Mouse (Mus musculus) pancreas, adult 10 weeks (tissue): ENCODE results near the gene Pde6b. TPM values are rescaled to one million over a fixed set of nuclear protein-coding genes. Genes with fewer than 3 reads are reported as not detected.

Source experiments
- polyA plus RNA-seq: library from polyadenylated mRNA; stranded (reverse); fragments of 350-450 nt; fragmentation: Illumina TruSeq; extraction: RNeasy Lipid Tissue Mini Kit (QIAGEN cat#74804); gene quantifications from one replicate; pipeline ENCODE4 v1.2.3, GENCODE M21; 2015; ENCODE audit warnings: low read depth, low replicate concordance; ENCODE audit not compliant: insufficient read depth

Gene Pde6b
- not detected for polyA plus RNA-seq

GRCm38 (mm10) chr5:108388201-108388600 lies at the start of gene Pde6b:
Gene Pde6b (plus strand): TSS chr5:108388391.

GRCm38 (mm10) chr5:108367871-108368332 lies 20.3 kb upstream of the Pde6b start, which contains the start of gene Gm42517:
Gene Gm42517 (minus strand): TSS chr5:108367922.

GRCm38 (mm10) chr5:108433804-108434587 lies 45.8 kb downstream of the Pde6b start, which contains the start of gene Atp5k:
Gene Atp5k (minus strand): TSS chr5:108434448.

GRCm38 (mm10) chr5:108448785-108449668 lies 60.8 kb downstream of the Pde6b start, which contains the start of gene Mfsd7a:
Gene Mfsd7a (minus strand): TSS chr5:108448891.

GRCm38 (mm10) chr5:108461082-108462065 lies 73.2 kb downstream of the Pde6b start, which contains the start of gene Pcgf3:
Gene Pcgf3 (plus strand): TSS chr5:108461232.

Other genes with a start within 250 kb of the Pde6b start
- 2.6 TPM for gene Dr1, start 119.5 kb upstream of the Pde6b start, polyA plus RNA-seq
- gene Pigg, start 75.8 kb upstream of the Pde6b start, polyA plus RNA-seq: 1.9 TPM
- gene Gm42517, start 20.5 kb upstream of the Pde6b start, polyA plus RNA-seq: not detected
- 167 TPM for gene Atp5k, start 46.1 kb downstream of the Pde6b start, polyA plus RNA-seq
- gene Mfsd7a, start 60.5 kb downstream of the Pde6b start, polyA plus RNA-seq: 3.0 TPM
- gene Pcgf3, start 72.8 kb downstream of the Pde6b start, polyA plus RNA-seq: 3.7 TPM
- 0.50 TPM for gene Cplx1, start 161.6 kb downstream of the Pde6b start, polyA plus RNA-seq
- gene Gak, start 241.4 kb downstream of the Pde6b start, polyA plus RNA-seq: 18.7 TPM
- 4.6 TPM for gene Tmem175, start 241.4 kb downstream of the Pde6b start, polyA plus RNA-seq